Mouse (Mus musculus): Measurements from ENCODE around the gene Jak2. TPM values are rescaled to one million over a fixed set of nuclear protein-coding genes. Genes with fewer than 3 reads are reported as not detected.

The Jak2 gene
- total RNA-seq (2022): 10 to 100 TPM; 16.0 to 18.0 (median 16.9) TPM

GRCm38 (mm10) chr19:29251191-29251957, at the start of gene Jak2:
TSS of gene Jak2 (plus strand) at chr19:29251828.
- peak; percentile 87 for DNase-seq (ENCODE audit: low spot score)

GRCm38 (mm10) chr19:29203337-29203736, 48.3 kb upstream of the Jak2 start:
- DNase-seq (ENCODE audit: low spot score): no peak

GRCm38 (mm10) chr19:29204583-29204982, 47.0 kb upstream of the Jak2 start:
- DNase-seq (ENCODE audit: low spot score): no peak

GRCm38 (mm10) chr19:29205267-29205666, 46.4 kb upstream of the Jak2 start:
- DNase-seq (ENCODE audit: low spot score): no peak

GRCm38 (mm10) chr19:29209898-29210297, 41.7 kb upstream of the Jak2 start:
- DNase-seq (ENCODE audit: low spot score): no peak

GRCm38 (mm10) chr19:29210319-29210718, 41.3 kb upstream of the Jak2 start:
- DNase-seq (ENCODE audit: low spot score): no peak

- no peak for DNase-seq (ENCODE audit: low spot score)
Measured at GRCm38 (mm10) chr19:29215811-29216509, 35.7 kb upstream of the Jak2 start.

GRCm38 (mm10) chr19:29221867-29222266, 29.8 kb upstream of the Jak2 start:
- DNase-seq (ENCODE audit: low spot score): no peak

- DNase-seq (ENCODE audit: low spot score): no peak
Measured at GRCm38 (mm10) chr19:29224968-29225367, 26.7 kb upstream of the Jak2 start.

GRCm38 (mm10) chr19:29226996-29227395, 24.6 kb upstream of the Jak2 start:
- no peak for DNase-seq (ENCODE audit: low spot score)

- no peak for DNase-seq (ENCODE audit: low spot score)
Measured at GRCm38 (mm10) chr19:29227941-29228590, 23.6 kb upstream of the Jak2 start.

GRCm38 (mm10) chr19:29228989-29229388, 22.6 kb upstream of the Jak2 start:
- DNase-seq (ENCODE audit: low spot score): no peak

- no peak for DNase-seq (ENCODE audit: low spot score)
Measured at GRCm38 (mm10) chr19:29232738-29233137, 18.9 kb upstream of the Jak2 start.

GRCm38 (mm10) chr19:29236658-29237385, 14.8 kb upstream of the Jak2 start:
- DNase-seq (ENCODE audit: low spot score): no peak

GRCm38 (mm10) chr19:29238171-29238570, 13.5 kb upstream of the Jak2 start:
- no peak for DNase-seq (ENCODE audit: low spot score)

GRCm38 (mm10) chr19:29239513-29240235, 12.0 kb upstream of the Jak2 start:
- DNase-seq (ENCODE audit: low spot score): no peak

GRCm38 (mm10) chr19:29240676-29241075, 11.0 kb upstream of the Jak2 start:
- no peak for DNase-seq (ENCODE audit: low spot score)

GRCm38 (mm10) chr19:29241581-29241980, 10.0 kb upstream of the Jak2 start:
- DNase-seq (ENCODE audit: low spot score): no peak

- DNase-seq (ENCODE audit: low spot score): no peak
Measured at GRCm38 (mm10) chr19:29249933-29250332, 1.7 kb upstream of the Jak2 start.

- no peak for DNase-seq (ENCODE audit: low spot score)
Measured at GRCm38 (mm10) chr19:29251958-29252801, 552 bp downstream of the Jak2 start.

Measured in heart, adult 8-10 months (tissue).